Mouse (Mus musculus) cerebellum, adult 2 months (tissue): ENCODE data around the gene Tsn. TPM values are rescaled to one million over a fixed set of nuclear protein-coding genes. Genes with fewer than 3 reads are reported as not detected.
A peak's percentile ranks its signal among the peaks of the same experiment; 100 is the strongest.

Source experiments
- DNase-seq, 2 experiments: peaks; one replicate each; pipeline ENCODE4 v3.0.0; 2021
- H3K27ac ChIP-seq: fragments of 200-500 bp; 2 replicates; pipeline ENCODE4 v1.5.1; 2012; ENCODE audit warnings: low read length, control low read depth, inconsistent platforms; ENCODE audit not compliant: insufficient read depth
- H3K27me3 ChIP-seq: fragments of 200-500 bp; 2 replicates; pipeline ENCODE4 v1.6.1; 2012; ENCODE audit warnings: inconsistent platforms, mild to moderate bottlenecking, low read length, moderate library complexity; ENCODE audit not compliant: control insufficient read depth, insufficient read depth
- H3K4me1 ChIP-seq: fragments of 200-500 bp; 2 replicates; pipeline ENCODE4 v1.6.1; 2011; ENCODE audit warnings: low read length; ENCODE audit not compliant: control insufficient read depth, insufficient read depth
- H3K4me3 ChIP-seq: fragments of 200-500 bp; replicated peaks from 2 replicates; pipeline ENCODE3; 2011; ENCODE audit warnings: mild to moderate bottlenecking, low read depth, low read length, control low read depth; ENCODE audit not compliant: insufficient read depth
- CTCF ChIP-seq: fragments of 200-500 bp; IDR thresholded peaks from 2 replicates; pipeline ENCODE4 v1.5.1; 2011; ENCODE audit warnings: low read depth, mild to moderate bottlenecking, control low read depth, low read length, moderate library complexity, borderline replicate concordance; ENCODE audit not compliant: insufficient read depth
- POLR2A ChIP-seq: fragments of 200-500 bp; IDR thresholded peaks from 2 replicates; pipeline ENCODE4 v1.6.1; 2011; ENCODE audit warnings: low read length, control low read depth, borderline replicate concordance; ENCODE audit not compliant: insufficient read depth
- WGBS: fragments of 180-500 bp; shearing (Covaris S2); methylation state at CpG from one replicate; pipeline ENCODE4 v1.1.7; 2018; 5-methylcytosine and 5-hydroxymethylcytosine counted together
- polyA plus RNA-seq: library from polyadenylated mRNA; depleted of rRNA; stranded (reverse); fragments of >200 nt; gene quantifications from 2 replicates; pipeline ENCODE4 v1.2.3, GENCODE M21; 2012; rRNA removed

The Tsn gene
- polyA plus RNA-seq: 105 and 111 TPM in 2 replicates

DNA sequence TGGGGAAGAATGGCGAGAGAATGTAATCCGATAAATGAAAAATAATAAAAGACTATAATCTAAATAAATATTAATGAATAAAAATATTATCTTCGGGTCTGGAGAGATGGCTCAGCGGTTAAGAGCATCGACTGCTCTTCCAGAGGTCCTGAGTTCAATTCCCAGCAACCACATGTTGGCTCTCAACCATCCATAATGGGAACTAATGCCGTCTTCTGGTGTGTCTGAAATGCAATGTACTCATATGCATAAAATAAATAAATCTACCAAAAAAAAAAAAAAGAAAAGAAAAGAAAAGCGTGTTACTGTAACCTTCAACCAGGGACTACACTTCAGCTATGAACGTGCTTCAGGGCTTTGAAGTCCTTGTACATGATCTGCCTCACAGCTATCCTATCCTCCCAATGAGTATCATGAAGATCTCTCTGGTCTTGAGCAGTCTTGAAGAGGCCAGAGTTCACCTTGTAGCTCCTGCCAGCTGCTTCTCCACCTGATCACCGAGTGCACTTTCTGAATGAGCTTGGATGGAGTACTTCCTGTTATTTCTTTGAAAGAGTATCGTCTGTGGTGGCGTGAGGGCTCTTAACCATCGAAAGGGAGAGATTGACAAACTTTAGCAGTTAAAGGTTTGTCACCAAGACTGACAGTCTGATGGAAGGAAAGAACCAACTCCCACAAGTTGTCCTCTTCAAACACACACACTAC, at the start of gene Tsn:
Gene Tsn (minus strand): TSS at position 118 of the 705 bp plus-strand sequence.
- DNase-seq: peak in 1 of 2 experiments; percentile 26
- TF ChIP-seq POLR2A (no peak), CTCF (no peak)
- Histone ChIP-seq H3K4me3 (peak within 1 kb of the TSS; percentile 100), H3K4me1 (no peaks in the 10 kb centered on the region), H3K27me3 (no peaks in the 10 kb centered on the region), H3K27ac (peak within 1 kb of the TSS; percentile 99)
- 52% methylated on average over 12 of the region's 12 CpGs for WGBS

DNA sequence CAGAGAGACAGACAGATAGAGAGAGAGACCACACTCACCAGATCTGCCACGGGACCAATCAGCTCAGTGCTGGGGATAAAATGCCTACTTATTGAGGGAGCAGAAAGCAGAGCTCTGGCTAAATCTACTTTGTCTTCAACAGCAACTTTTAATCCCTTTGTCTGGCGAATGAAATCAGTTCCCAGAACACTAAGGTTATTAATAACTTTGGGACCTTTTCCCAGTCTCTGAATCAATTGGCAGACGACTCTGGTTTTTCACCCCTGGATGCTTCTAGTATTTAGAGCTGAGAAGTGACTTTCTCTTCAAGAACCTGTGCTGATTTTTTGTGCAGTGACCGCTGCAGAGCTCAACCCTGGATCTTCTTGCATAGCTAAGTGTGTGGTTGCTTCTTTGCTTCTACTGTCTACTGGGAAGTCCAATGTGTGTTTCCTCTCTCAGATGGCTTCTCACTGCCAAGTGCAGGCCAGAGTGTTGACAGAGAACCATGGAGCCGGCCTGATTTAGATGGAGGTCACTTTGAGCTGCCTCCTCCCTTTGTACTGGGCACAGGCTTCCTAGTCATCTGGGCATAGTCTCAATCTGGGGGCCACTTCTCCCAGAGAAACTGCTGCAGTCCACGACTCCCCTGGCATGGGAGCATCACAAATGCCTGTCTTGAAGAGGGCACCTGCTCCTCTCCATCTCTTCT, 47.7 kb upstream of the Tsn start:
- 8% methylated on average over 6 of the region's 6 CpGs for WGBS
- DNase-seq: peak; percentile 14 to 23
- TF ChIP-seq POLR2A (no peak), CTCF (no peak)
- H3K27ac ChIP-seq: peak overlapping the region; percentile 50; the same call in 1 of the 2 replicates
- H3K4me1 ChIP-seq: peaks cover 6% of the 10 kb centered on the region
- no peak overlapping the region for H3K4me3 ChIP-seq
- H3K27me3 ChIP-seq: no peaks in the 10 kb centered on the region

DNA sequence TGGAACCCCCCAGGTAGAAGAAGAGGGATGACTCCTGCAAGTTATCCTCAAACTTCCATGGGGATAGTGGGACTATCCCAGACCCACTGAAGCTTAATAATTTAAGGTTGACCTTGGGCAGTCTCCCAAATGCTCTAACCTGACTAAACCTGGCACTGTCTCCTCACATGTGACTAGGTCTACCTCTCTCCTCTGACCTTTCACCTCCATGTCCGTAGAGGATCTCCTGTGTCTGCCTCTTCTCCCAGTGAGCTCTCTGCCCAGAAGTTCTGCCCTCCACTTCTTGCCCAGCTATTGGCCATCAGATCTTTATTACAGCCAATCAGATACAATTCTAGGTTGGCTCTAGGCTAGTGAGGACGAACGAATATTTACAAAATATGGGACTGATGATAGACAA, 38.4 kb upstream of the Tsn start:
- no peak overlapping the region for H3K27ac ChIP-seq
- TF ChIP-seq CTCF: no peak
- TF ChIP-seq POLR2A: no peak
- H3K4me1 ChIP-seq: no peaks in the 10 kb centered on the region
- H3K27me3 ChIP-seq: no peaks in the 10 kb centered on the region
- no peak overlapping the region for H3K4me3 ChIP-seq
- 69% methylated on average over 3 of the region's 3 CpGs for WGBS
- DNase-seq: no peak

DNA sequence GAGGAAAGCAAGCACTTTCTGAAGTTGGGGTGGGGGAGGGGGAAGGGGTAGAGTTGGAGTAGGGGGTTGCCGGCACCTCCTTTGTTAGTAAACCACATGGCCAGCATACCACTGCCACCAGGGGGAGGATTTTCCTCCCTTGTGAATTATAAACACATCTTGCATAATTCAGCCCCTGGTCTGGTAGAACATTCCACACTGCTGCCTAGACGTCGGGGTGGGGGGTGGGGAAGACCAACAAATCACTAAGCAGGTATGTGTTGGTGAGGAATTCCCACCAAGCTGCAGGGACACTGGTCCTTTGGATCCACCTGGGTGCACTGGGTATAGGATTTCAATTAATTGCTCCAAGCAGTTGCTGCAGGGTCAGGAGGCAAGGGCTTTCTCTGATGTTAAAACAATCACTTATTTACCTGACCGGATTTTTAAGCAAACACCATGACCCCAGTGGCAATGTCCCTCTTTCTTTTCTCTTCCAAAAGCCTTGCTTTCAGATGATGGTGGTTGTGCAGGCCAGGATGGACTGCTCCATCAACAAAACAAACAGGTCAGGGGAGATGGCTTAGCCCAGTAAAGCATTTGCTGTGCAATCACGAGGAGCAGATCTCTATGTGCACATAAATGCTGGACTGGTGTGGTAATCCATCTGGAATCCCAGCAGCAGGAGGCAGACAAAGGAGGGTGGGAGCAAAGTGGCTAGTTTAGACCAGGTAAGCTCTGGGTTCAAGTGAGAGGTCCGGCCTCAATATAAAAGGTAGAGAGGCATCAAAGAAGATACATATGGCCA, 32.3 kb upstream of the Tsn start:
- no peaks in the 10 kb centered on the region for H3K4me1 ChIP-seq
- no peak for TF ChIP-seq POLR2A
- no peak for TF ChIP-seq CTCF
- no peak overlapping the region for H3K4me3 ChIP-seq
- 45% methylated on average over 6 of the region's 6 CpGs for WGBS
- no peak for DNase-seq
- H3K27ac ChIP-seq: no peak overlapping the region
- no peaks in the 10 kb centered on the region for H3K27me3 ChIP-seq

DNA sequence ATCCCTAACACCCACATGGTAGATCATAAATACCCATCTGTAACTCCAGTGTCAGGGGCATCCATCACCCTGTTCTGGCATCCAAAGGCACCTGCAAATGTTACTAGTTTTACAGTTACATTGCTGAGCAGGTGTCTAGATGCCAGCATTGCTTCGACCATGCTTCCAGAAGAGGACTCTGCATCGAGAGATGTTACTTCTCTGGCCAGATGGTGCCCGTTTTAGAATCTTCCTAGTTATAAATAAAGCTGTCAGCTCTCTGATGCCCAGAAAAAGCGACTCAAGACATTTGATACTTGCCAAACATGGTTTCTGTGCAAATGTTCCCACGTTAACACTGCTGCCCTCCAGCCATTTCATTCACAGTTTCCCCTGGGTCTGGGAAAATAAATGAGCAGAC, 26.4 kb upstream of the Tsn start:
- Histone ChIP-seq H3K4me3 (no peak overlapping the region), H3K4me1 (no peaks in the 10 kb centered on the region), H3K27me3 (no peaks in the 10 kb centered on the region), H3K27ac (no peak overlapping the region)
- 69% methylated on average over 5 of the region's 5 CpGs for WGBS
- TF ChIP-seq CTCF (no peak), POLR2A (no peak)
- DNase-seq: no peak

DNA sequence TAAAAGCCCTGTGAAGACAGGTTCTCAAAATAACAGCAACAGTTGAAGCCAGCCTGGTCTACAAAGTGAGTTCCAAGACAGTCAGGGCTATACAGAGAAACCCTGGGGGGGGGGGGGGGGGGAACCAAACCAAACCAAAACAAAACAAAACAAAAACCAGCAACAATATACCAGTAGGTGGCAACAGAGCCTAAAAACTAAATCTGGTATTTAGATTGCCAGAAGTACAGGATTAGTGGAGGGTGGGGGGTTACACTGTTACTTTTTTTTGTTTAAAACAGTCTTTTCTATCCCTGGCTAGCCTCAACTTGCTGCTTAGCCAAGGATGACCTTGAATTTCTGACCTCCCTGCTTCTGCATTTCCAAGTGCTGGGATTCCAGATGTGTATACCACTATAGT, 24.3 kb upstream of the Tsn start:
- Histone ChIP-seq H3K4me1 (no peaks in the 10 kb centered on the region), H3K27ac (no peak overlapping the region), H3K4me3 (no peak overlapping the region), H3K27me3 (no peaks in the 10 kb centered on the region)
- no peak for DNase-seq
- TF ChIP-seq POLR2A (no peak), CTCF (no peak)

DNA sequence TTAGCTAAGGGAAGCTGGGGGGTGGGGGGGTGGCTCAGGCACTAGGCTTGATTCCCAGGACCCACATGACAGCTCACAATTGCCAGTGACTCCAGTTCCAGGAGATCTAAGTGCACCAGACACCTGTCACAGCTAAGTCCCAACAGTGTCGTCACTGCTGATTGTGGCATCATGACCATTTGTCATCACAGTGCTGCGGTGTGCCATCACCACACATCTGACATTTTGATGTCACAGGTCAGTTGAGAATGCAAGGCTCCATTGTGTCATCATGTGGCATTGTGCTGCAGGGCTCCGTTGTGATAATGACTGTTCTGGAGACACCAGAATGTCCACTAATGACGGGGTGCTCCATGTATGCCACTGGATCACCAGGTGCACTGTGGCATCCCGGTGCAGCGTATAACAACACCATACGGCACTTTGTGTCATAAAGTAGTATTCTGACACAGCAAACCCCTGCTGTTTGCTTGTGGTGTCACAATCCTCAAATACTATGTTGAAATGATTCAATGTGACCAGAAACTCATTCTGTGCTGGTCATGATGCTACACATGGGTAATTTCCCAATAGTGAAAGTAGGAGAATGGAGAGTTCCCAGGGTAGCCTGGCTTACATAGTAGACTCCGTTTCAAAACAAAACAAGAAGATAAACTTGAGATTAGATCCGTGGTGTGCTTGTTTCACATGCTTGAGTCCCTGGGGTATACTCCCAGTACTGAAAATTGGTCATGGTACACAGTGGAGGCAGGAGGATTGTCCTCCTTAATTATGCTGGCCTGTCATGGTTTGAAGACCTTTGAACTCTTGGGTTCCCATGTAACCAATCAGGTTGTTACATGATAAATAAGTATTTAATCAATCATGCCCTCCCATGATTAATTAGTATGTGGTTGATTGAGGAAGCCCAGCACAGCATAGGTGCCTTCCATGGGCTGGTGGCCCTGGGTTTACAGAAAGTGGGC, 23.5 kb upstream of the Tsn start:
- 80% methylated on average over 9 of the region's 9 CpGs for WGBS
- Histone ChIP-seq H3K4me1 (no peaks in the 10 kb centered on the region), H3K4me3 (no peak overlapping the region), H3K27ac (no peak overlapping the region), H3K27me3 (no peaks in the 10 kb centered on the region)
- no peak for TF ChIP-seq POLR2A
- no peak for TF ChIP-seq CTCF
- no peak for DNase-seq
